Mouse (Mus musculus) heart, adult 2 months (tissue): Measurements from ENCODE around the gene Rnf185. TPM values are rescaled to one million over a fixed set of nuclear protein-coding genes. Genes with fewer than 3 reads are reported as not detected.
A peak's percentile ranks its signal among the peaks of the same experiment; 100 is the strongest.

ENCODE experiments used
- DNase-seq, 2 experiments: peaks; one replicate each; pipeline ENCODE4 v3.0.0; 2021
- H3K27ac ChIP-seq: fragments of 200-600 bp; 2 replicates; pipeline ENCODE4 v1.8.1; 2022
- H3K27me3 ChIP-seq: fragments of 200-500 bp; 2 replicates; pipeline ENCODE4 v1.6.1; 2012; ENCODE audit warnings: mild to moderate bottlenecking, low read length, inconsistent platforms, mixed read lengths; ENCODE audit not compliant: control insufficient read depth, insufficient read depth
- H3K36me3 ChIP-seq: fragments of 200-500 bp; 2 replicates; pipeline ENCODE4 v1.6.1; 2012; ENCODE audit warnings: low read length, inconsistent platforms; ENCODE audit not compliant: control insufficient read depth, insufficient read depth
- H3K4me1 ChIP-seq: fragments of 200-500 bp; 2 replicates; pipeline ENCODE4 v1.6.1; 2011; ENCODE audit warnings: low read length; ENCODE audit not compliant: control insufficient read depth, insufficient read depth
- H3K4me3 ChIP-seq: fragments of 200-600 bp; 2 replicates; pipeline ENCODE4 v1.8.1; 2022
- H3K79me2 ChIP-seq: fragments of 200-500 bp; replicated peaks from 2 replicates; pipeline ENCODE4 v1.6.1; 2012; ENCODE audit warnings: mild to moderate bottlenecking, inconsistent platforms, low read length, moderate library complexity, mixed read lengths; ENCODE audit not compliant: control insufficient read depth, insufficient read depth
- H3K9ac ChIP-seq: fragments of 200-500 bp; 2 replicates; pipeline ENCODE4 v1.6.1; 2012; ENCODE audit warnings: low read depth, mild to moderate bottlenecking, control low read depth, inconsistent platforms, low read length, mixed read lengths
- CTCF ChIP-seq: fragments of 200-600 bp; IDR thresholded peaks from 2 replicates; pipeline ENCODE4 v1.8.1; 2022; ENCODE audit warnings: antibody characterized with exemption, mild to moderate bottlenecking, moderate library complexity
- EP300 ChIP-seq: fragments of 200-500 bp; IDR thresholded peaks from 2 replicates; pipeline ENCODE4 v1.6.1; 2011; ENCODE audit warnings: low read depth, low read length, control low read depth; ENCODE audit not compliant: insufficient read depth
- POLR2A ChIP-seq: fragments of 200-500 bp; IDR thresholded peaks from 2 replicates; pipeline ENCODE4 v1.6.1; 2011; ENCODE audit warnings: mild to moderate bottlenecking, low read depth, low read length, control low read depth; ENCODE audit not compliant: insufficient read depth
- WGBS: fragments of 180-500 bp; shearing (Covaris S2); methylation state at CpG from one replicate; pipeline ENCODE4 v1.1.7; 2018; 5-methylcytosine and 5-hydroxymethylcytosine counted together
- intact Hi-C: fragments of 180-260 bp; cut with DNase I; formaldehyde crosslinking; loops from one replicate; pipeline ENCODE4 v1.15.1; 2025
- polyA plus RNA-seq: library from polyadenylated mRNA; depleted of rRNA; stranded (reverse); fragments of >200 nt; gene quantifications from 2 replicates; pipeline ENCODE4 v1.2.3, GENCODE M21; 2012
- total RNA-seq, 2 experiments: library from RNA; stranded (reverse); gene quantifications; 2 replicates each; pipeline ENCODE4 v1.2.3; 2021

Rnf185 gene
- total and polyA plus RNA-seq, 3 experiments = 19.9 to 23.0 (median 21.6) TPM

DNA sequence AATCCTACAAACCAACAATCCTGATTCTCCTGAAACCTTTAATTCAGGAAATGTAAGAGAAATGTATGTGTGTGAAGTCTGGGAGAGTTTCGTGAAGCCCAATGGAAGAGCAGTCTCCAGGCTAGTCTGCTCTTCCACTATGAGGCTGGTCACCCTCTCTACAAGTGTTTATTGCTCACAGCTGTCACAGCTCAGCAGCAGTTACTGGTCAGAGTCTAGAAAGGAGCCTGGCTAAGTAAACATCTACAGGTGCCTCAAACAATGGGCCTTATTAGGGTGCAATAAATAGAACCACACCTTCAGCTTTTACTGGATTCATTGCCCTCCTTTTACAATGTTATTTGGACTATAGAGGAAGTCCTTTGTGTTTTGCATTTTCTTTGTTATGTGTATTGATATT is 53.8 kb downstream of the Rnf185 start:
- Histone ChIP-seq H3K79me2 (no peaks in the 10 kb centered on the region), H3K4me3 (no peak overlapping the region), H3K27ac (no peak overlapping the region), H3K27me3 (no peaks in the 10 kb centered on the region), H3K9ac (no peak overlapping the region), H3K4me1 (no peaks in the 10 kb centered on the region), H3K36me3 (no peaks in the 10 kb centered on the region)
- intact Hi-C loops = no loop called here
- no peak for TF ChIP-seq POLR2A
- no peak for TF ChIP-seq CTCF
- TF ChIP-seq EP300 = no peak
- WGBS = 88% methylated on average over 1 of the region's 1 CpGs
- DNase-seq = no peak

- Histone ChIP-seq H3K27me3 (no peaks in the 10 kb centered on the region), H3K4me3 (no peak overlapping the region), H3K27ac (no peak overlapping the region), H3K36me3 (no peaks in the 10 kb centered on the region), H3K9ac (no peak overlapping the region), H3K4me1 (no peaks in the 10 kb centered on the region), H3K79me2 (no peaks in the 10 kb centered on the region)
- intact Hi-C loops = no loop called here
- DNase-seq = no peak
- no peak for TF ChIP-seq EP300
- no peak for TF ChIP-seq CTCF
- no peak for TF ChIP-seq POLR2A
- WGBS = 88% methylated on average over 8 of the region's 8 CpGs
Observed at GRCm38 (mm10) chr11:3396562-3396961, 55.6 kb downstream of the Rnf185 start.

DNA sequence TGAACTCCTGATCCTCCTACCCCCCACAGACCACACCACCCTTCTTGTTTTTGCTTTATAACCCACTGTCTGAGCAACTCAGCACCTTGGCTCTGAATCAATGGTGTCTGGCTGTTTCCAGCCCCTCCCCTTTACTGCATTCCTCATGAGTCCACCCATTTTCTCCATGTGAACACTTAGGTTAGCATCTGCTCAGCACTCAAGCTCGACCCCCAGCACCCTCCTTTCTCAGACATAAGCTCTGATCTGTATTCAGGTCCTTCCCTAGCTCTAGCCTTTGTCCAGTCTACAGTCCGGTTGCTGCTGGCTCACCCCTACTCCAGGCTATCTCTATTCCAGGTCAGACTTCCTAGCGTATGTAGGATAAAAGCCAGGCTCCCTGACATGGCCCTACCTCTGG is 56.1 kb downstream of the Rnf185 start:
- no peaks in the 10 kb centered on the region for H3K27me3 ChIP-seq
- H3K4me1 ChIP-seq = no peaks in the 10 kb centered on the region
- intact Hi-C loops = no loop called here
- TF ChIP-seq CTCF (no peak), EP300 (no peak), POLR2A (no peak)
- no peaks in the 10 kb centered on the region for H3K79me2 ChIP-seq
- H3K27ac ChIP-seq = no peak overlapping the region
- H3K4me3 ChIP-seq = no peak overlapping the region
- 84% methylated on average over 3 of the region's 3 CpGs for WGBS
- H3K9ac ChIP-seq = no peak overlapping the region
- DNase-seq = no peak
- H3K36me3 ChIP-seq = no peaks in the 10 kb centered on the region

GRCm38 (mm10) chr11:3394520-3394919 is 57.6 kb downstream of the Rnf185 start:
- no peaks in the 10 kb centered on the region for H3K4me1 ChIP-seq
- no peaks in the 10 kb centered on the region for H3K79me2 ChIP-seq
- no peak overlapping the region for H3K4me3 ChIP-seq
- TF ChIP-seq CTCF = no peak
- no peak for TF ChIP-seq POLR2A
- no peak for TF ChIP-seq EP300
- no peaks in the 10 kb centered on the region for H3K36me3 ChIP-seq
- no peak for DNase-seq
- no peaks in the 10 kb centered on the region for H3K27me3 ChIP-seq
- no peak overlapping the region for H3K27ac ChIP-seq
- no peak overlapping the region for H3K9ac ChIP-seq
- WGBS = 75% methylated on average over 5 of the region's 5 CpGs
- intact Hi-C loops = no loop called here

DNA sequence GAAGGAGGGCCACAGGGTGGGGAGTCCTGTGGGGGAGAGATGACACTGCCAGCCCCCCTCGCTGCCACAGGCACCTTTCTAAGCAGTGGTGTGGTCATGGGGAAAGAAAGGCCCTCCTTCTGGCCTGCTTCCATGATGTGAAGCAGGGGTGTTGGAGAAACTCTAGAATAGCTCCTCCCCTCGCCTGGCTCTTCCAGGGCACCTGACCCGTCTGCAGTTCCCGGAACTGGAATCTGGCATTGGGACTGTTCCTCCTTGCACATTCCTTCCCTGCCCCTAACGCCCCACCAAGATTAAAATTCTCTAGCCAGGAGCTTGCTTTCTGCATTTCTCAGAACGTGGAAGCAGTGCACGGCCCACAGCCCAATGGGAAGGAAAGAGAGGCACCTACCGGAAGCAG is 59.6 kb downstream of the Rnf185 start:
- no peaks in the 10 kb centered on the region for H3K27me3 ChIP-seq
- no peaks in the 10 kb centered on the region for H3K36me3 ChIP-seq
- H3K4me1 ChIP-seq = no peaks in the 10 kb centered on the region; the same call in 1 of the 2 replicates
- WGBS = 65% methylated on average over 8 of the region's 8 CpGs
- no peaks in the 10 kb centered on the region for H3K79me2 ChIP-seq
- no peak overlapping the region for H3K9ac ChIP-seq
- intact Hi-C loops = no loop called here
- no peak overlapping the region for H3K4me3 ChIP-seq
- DNase-seq = peak in 1 of 2 experiments; percentile 22
- TF ChIP-seq POLR2A = no peak
- no peak for TF ChIP-seq CTCF
- TF ChIP-seq EP300 = no peak
- H3K27ac ChIP-seq = no peak overlapping the region

DNA sequence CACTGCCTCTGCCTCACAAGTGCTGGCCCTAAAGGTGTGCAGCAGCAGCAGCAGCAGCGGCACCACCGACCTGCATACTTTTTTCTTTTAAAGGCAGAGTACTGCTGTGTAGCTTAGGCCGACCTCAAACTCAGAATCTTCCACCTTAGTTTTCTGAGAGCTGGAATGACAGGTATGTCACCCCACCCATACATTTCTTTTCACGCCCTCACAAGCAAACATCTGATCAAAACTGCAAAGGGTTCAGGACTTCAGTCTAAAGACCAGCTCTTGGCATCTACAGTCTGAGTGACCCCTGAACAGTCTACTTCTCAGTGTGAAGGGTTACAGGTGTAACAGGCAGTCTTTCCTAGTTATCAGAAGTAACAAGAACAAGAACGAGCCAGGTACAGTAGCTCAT is 61.4 kb downstream of the Rnf185 start:
- Histone ChIP-seq H3K27ac (no peak overlapping the region), H3K27me3 (no peaks in the 10 kb centered on the region), H3K4me1 (no peaks in the 10 kb centered on the region; the same call in 1 of the 2 replicates), H3K4me3 (no peak overlapping the region), H3K79me2 (no peaks in the 10 kb centered on the region), H3K9ac (no peak overlapping the region), H3K36me3 (no peaks in the 10 kb centered on the region)
- TF ChIP-seq POLR2A (no peak), EP300 (no peak), CTCF (no peak)
- no peak for DNase-seq
- WGBS = 95% methylated on average over 5 of the region's 5 CpGs
- intact Hi-C loops = no loop called here
